Mouse (Mus musculus) MN1 (cell line): ENCODE results near the gene Cryba1.

Source experiments
- DNase-seq: peaks from one replicate; pipeline ENCODE4 v3.0.0-alpha.2; 2016; ENCODE audit warnings: low spot score

Cryba1 gene

DNA sequence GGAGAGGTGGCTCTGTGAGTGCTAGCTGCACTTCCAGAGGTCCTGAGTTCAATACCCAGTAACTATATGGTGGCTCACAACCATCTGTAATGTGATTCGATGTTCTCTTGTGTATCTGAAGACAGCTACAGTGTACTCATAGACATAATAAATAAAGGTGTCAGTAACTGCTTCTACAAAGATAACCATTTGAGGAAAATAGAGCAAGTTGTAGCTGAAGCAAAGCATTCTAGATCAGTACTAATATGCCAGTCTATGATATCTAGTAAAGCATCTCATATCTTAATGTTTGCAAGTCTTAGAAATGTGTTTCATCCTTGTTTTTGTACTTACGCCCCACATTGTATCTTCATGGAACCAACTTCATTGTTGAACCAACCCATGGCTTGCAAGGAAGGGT lies 6.0 kb downstream of the Cryba1 start:
- DNase-seq, result no peak

GRCm38 (mm10) chr11:77713736-77714135 lies 11.3 kb downstream of the Cryba1 start:
- DNase-seq, result no peak

- DNase-seq, result no peak
Measured at GRCm38 (mm10) chr11:77709039-77709438, 16.0 kb downstream of the Cryba1 start.

- no peak for DNase-seq
Measured at GRCm38 (mm10) chr11:77705920-77706319, 19.2 kb downstream of the Cryba1 start.

- DNase-seq, result no peak
Measured at GRCm38 (mm10) chr11:77697232-77697631, 27.9 kb downstream of the Cryba1 start.

DNA sequence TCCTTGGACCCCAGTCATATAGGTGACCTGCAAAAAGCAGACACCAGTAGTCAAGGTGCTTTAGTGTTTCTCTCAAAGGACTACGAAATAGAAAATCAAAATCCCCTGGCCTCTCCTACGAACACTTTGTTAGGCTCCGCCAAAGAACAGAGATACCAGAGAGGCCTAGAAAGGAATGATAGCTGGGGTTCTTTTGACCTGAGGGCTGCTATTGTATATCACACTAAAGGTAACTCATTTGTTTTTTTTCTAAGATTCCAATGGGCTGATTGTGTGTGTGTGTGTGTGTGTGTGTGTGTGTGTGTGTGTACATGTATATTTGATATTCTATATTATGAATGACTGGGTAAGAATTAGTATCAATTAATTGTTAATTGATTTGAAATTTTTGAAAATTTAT lies 32.1 kb downstream of the Cryba1 start:
- DNase-seq, result no peak

DNA sequence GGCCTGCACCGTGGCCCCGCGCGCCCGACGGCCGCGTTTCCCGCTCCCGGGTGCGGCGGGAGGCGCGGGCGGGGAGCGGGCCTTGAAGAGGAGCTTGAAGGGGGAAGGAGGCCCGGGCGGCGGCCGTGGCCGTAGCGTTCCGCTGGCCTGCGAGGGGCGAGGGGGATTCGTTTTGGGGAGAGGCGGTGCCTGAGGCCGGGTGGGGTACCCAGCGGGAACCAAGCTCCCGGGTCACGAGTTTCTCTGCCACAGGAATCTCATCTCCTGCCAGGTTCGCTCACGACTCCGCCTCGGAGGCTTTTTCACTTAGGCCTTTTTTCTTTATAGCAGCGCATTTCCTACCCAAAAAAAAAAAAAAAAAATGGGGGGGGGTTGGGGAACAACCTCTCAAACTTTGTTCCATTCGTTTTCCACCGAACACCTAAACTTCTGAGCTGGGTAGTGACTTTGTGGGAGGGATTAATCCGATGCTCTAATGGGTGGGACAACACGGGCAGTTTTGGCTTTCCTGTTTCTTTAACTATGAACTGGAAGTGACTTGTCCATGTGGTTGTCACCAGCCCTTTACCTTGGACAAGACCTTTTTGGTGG lies 37.4 kb downstream of the Cryba1 start:
- peak; percentile 60 for DNase-seq

DNA sequence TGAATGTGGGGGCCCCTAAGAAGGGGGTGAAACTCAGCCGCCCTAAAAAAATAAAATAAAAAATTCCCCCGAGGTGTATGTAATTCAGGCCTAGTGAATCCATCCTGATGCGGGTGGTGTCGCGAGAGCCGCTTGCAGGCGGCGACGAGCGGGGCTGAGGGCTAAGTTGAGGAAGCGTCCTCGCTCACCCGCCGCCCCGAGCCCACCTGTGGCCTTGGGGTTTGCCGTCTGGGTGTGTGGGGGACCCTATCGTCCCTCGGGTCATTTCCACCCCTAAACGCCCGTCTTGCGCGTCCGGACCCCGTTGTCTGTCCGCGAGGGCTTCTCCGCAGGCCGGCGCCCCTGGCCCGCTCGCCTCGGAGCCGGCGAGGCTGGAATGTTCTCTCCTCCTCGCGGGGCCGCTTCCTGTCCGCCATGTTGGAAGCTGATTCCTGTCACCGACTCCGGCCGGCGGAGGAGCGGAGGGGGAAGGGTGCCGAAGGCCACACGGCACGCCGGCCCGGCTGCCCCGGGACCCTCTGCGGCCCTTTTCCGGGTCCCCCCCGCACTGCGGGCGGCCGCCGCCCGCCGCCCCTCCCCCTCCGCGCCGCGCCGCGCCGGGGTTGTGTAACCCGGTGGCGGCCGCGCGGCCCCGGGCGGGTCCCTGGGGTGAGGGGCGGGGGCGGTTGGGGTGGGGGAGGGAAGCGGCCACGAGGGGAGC lies 38.1 kb downstream of the Cryba1 start:
- DNase-seq, result peak; percentile 74

GRCm38 (mm10) chr11:77686346-77686840 lies 38.7 kb downstream of the Cryba1 start:
- peak; percentile 53 for DNase-seq

DNA sequence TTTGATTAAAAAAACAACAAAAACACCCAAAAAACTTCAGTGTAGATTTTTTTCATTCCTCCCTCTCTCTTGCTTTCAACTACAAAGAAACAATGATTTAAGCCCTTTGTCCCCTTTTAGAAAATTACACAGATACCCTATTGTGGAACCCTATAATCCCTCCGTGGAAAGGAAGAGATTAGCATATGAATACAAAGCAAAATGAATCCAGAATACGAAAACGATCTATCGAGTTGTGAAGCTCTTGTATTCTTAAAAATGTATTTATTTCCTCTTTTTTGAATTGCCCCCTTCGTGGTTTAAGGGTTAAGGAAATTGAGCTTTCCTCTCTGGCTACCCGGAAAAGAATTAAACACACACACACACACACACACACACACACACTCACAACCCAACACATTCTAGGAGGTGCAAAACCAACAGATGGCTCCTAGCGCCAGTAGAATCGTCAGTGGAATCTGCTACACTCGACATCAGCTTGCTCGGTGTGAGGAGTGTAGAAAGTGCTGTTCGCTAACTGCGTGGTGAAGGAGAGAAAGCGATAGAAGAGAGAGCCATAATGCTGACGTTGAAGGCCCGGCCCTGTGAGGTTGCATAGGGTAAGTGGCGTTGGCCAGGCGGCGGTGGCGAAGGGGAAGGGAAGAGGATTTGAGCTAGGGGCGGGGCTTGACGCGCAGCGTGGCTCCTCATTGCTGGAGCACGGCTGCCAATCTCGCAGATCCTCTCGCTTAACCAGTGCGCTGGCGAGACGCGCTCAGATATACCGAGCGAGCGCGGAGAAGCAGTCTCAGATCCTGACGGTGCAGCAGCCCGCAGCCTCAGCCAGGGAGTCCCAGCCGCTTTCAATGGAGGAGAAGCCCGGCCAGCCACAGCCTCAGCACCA lies 39.5 kb downstream of the Cryba1 start, which contains the start of gene Nufip2:
TSS of gene Nufip2 (plus strand) at position 773 of the 883 bp plus-strand sequence.
- DNase-seq, result peak; percentile 99

- DNase-seq, result no peak
Measured at GRCm38 (mm10) chr11:77684896-77685295, 40.2 kb downstream of the Cryba1 start.

DNA sequence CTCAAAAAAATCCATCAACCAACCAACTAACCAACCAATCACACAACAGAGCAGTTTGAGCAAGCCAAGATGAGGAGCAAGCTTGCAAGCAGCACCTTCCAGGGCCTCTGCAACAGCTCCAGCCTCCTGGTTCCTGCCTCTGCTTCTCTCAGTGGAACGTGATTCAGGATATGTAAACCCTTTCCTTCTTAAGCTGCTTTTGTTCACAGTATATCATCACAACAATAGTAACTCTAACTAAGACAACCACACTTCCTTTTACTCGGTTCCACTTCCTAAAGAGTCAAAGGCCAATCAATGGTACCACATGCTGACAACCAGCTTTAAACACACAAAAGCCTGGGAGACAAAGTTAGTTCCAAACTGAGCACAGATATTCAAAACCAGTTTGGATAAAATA lies 45.1 kb downstream of the Cryba1 start:
- no peak for DNase-seq

- DNase-seq, result no peak
Measured at GRCm38 (mm10) chr11:77673428-77673991, 51.6 kb downstream of the Cryba1 start.

DNA sequence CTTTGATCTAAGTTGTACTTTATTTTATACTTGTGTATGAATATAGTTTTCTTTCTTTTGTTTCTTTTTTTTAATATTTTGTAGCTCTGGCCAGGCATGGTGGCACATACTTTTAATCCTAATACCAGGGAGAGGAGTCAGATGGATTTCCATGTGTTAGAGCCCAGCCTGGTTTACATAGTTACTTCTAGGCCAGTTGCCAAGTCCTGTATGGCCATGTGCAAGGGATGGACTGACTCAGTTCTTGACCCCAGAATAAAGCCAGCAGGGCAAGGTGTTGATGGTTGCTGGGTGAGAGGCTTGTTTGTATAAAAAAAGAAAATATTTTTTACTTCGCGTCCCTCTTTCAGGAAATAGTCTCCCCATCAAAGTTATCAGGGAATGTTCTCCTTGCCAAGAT lies 52.3 kb downstream of the Cryba1 start:
- DNase-seq, result peak; percentile 63
